Mouse (Mus musculus) liver, embryonic 16.5 days (tissue): Measurements from ENCODE around the gene Psma3. TPM values are rescaled to one million over a fixed set of nuclear protein-coding genes. Genes with fewer than 3 reads are reported as not detected.

Experiments
- ATAC-seq: fragments of 200-750 bp; cut with Nextera tagmentation; 2 replicates; pipeline ENCODE4 v1.8.0; 2017; ENCODE audit warnings: low read depth, mild to moderate bottlenecking, moderate number of reproducible peaks, moderate library complexity
- H3K27ac ChIP-seq: fragments of 300-500 bp; sonication (generic); 2 replicates; pipeline ENCODE4 v1.5.1; 2014; ENCODE audit warnings: mild to moderate bottlenecking, low read length
- H3K27me3 ChIP-seq: fragments of 300-500 bp; sonication (generic); 2 replicates; pipeline ENCODE4 v1.6.1; 2014; ENCODE audit warnings: low read depth, low read length, mixed read lengths; ENCODE audit not compliant: control insufficient read depth, insufficient read depth
- H3K36me3 ChIP-seq: fragments of 300-500 bp; sonication (generic); 2 replicates; pipeline ENCODE4 v1.6.1; 2014; ENCODE audit warnings: mild to moderate bottlenecking; ENCODE audit not compliant: control insufficient read depth, insufficient read depth
- H3K4me1 ChIP-seq: fragments of 300-500 bp; sonication (generic); 2 replicates; pipeline ENCODE4 v1.6.1; 2014; ENCODE audit warnings: low read depth, low read length, mixed read lengths; ENCODE audit not compliant: control insufficient read depth
- H3K4me2 ChIP-seq: fragments of 300-500 bp; sonication (generic); 2 replicates; pipeline ENCODE4 v1.6.1; 2014; ENCODE audit warnings: low read depth, low read length, mixed read lengths
- H3K4me3 ChIP-seq: fragments of 300-500 bp; sonication (generic); 2 replicates; pipeline ENCODE4 v1.5.1; 2014; ENCODE audit warnings: low read depth, mild to moderate bottlenecking, low read length
- H3K9ac ChIP-seq: fragments of 300-500 bp; sonication (generic); 2 replicates; pipeline ENCODE4 v1.6.1; 2014; ENCODE audit warnings: low read depth, low read length
- H3K9me3 ChIP-seq: fragments of 300-500 bp; sonication (generic); replicated peaks from 2 replicates; pipeline ENCODE4 v1.6.1; 2016; ENCODE audit warnings: low read length; ENCODE audit not compliant: control insufficient read depth
- WGBS: fragments of 180-500 bp; shearing (Covaris S2); extraction: QIAGEN DNeasy Blood & Tissue Kit; methylation state at CpG from one replicate; pipeline ENCODE4 v1.1.7; 2014; ENCODE audit not compliant: insufficient replicate concordance; 5-methylcytosine and 5-hydroxymethylcytosine counted together
- polyA plus RNA-seq: library from polyadenylated mRNA; unstranded; fragments of >200 nt; fragmentation: Nextera tagmentation; extraction: Ambion mirVana; gene quantifications from 2 replicates; pipeline ENCODE4 v1.2.1, GENCODE M21; 2015

Gene Psma3
- polyA plus RNA-seq, 1 experiment from 2014 or later, result 294 TPM

DNA sequence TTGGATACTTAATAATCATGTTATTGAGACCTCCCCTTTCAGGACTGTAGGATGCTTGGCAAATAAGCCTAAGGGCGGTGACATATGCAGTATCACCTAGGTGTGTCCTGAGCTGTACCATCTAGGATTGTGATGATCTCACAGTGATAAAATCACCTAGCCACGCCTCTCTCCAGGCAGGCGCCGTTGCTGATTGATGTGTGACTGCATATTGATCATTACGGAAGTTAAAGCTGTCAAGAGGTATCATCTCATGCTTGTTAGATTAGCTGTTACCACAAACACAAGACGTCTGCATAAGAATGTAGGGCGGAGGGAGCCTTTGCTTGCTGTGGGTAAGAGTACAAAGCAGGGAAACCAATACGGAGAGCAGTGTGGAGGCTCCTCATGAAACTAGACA, 55.8 kb downstream of the Psma3 start:
- 78% methylated on average over 8 of the region's 8 CpGs for WGBS
- Histone ChIP-seq H3K36me3 (peaks cover 20% of the 10 kb centered on the region), H3K4me1 (no peaks in the 10 kb centered on the region), H3K4me2 (no peak overlapping the region), H3K27ac (no peak overlapping the region), H3K9ac (no peak overlapping the region), H3K9me3 (no peaks in the 10 kb centered on the region), H3K4me3 (no peak overlapping the region), H3K27me3 (no peaks in the 10 kb centered on the region)
- no peak for ATAC-seq

DNA sequence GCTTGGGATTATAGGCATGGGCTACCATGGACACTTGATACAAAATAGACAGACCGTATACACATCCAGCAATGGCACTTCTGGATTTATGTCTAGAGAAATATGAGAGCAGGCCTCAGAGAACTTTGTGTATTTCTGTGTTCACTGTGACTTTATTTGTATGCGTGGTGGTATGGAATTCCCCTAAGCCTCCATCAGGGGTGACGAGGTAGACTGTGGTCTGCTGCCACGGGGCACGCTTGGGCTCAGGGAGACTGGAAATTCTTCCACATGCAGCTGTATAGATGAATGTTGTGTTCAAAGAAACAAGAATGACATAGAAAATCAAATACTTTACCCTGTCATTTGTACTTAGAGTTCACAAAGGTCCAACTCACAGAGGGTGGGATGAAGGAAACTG, 56.3 kb downstream of the Psma3 start:
- 91% methylated on average over 5 of the region's 5 CpGs for WGBS
- Histone ChIP-seq H3K27me3 (no peaks in the 10 kb centered on the region), H3K4me1 (no peaks in the 10 kb centered on the region), H3K9me3 (no peaks in the 10 kb centered on the region), H3K4me2 (no peak overlapping the region), H3K9ac (no peak overlapping the region), H3K36me3 (peaks cover 16% of the 10 kb centered on the region), H3K4me3 (no peak overlapping the region), H3K27ac (no peak overlapping the region)
- ATAC-seq, result no peak

DNA sequence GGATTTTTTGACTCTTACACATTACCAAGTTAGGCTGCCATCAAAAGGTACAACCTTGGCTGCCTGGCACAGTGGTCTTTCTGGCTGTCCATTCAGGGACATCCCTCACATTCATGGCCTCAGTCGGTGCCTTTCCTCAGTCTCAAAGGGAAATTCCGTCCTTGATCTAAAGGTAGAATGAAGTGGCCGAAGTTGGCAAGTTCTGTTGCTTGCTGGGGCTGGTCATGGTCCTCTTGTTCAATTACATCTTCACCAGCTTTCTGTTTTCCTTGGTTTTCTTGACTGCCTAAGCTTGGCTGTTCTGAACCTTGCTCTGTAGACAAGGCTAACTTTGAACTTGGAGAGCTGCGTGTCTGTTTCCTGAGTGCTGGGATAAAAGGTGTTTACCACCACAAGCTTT, 61.4 kb downstream of the Psma3 start:
- no peak for ATAC-seq
- 86% methylated on average over 4 of the region's 4 CpGs for WGBS
- Histone ChIP-seq H3K4me1 (peaks cover 2% of the 10 kb centered on the region), H3K27ac (no peak overlapping the region), H3K9me3 (no peaks in the 10 kb centered on the region), H3K4me3 (no peak overlapping the region), H3K9ac (no peak overlapping the region), H3K27me3 (no peaks in the 10 kb centered on the region), H3K4me2 (no peak overlapping the region), H3K36me3 (peaks cover 21% of the 10 kb centered on the region)

DNA sequence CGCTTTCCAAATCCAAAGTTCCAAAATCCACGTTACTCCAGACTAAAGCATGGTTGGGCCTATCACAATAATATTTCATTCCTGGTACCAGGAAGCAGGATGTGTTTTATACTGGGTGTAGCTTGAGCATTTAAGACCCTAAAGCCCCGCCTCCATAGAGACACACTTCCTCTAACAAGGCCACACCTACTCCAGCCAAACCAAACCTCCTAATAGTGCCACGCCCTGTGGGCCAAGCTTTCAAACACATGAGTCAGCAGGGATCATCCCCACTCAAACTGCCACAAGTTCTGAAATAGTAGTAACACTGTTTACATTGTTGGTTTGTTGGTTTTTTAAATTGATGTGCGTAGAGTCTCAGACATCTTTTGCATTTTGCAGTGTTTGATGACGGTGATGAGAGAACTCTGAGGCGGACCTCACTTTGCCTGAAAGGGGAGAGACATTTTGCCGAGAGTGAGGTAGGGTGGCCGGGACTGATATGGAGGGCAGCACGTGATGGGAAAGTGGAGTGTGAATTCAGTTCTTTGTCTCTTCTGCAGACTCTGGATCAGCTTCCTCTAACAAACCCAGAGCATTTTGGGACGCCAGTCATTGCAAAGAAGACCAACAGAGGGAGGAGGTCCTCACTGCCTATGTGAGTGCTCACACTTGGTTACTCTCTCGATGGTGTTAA, 62.4 kb downstream of the Psma3 start:
- Histone ChIP-seq H3K27ac (no peak overlapping the region), H3K9me3 (no peaks in the 10 kb centered on the region), H3K4me1 (peaks cover 2% of the 10 kb centered on the region), H3K9ac (no peak overlapping the region), H3K4me3 (no peak overlapping the region), H3K36me3 (peaks cover 25% of the 10 kb centered on the region), H3K27me3 (no peaks in the 10 kb centered on the region), H3K4me2 (no peak overlapping the region)
- 87% methylated on average over 12 of the region's 12 CpGs for WGBS
- peak; percentile 79 for ATAC-seq

DNA sequence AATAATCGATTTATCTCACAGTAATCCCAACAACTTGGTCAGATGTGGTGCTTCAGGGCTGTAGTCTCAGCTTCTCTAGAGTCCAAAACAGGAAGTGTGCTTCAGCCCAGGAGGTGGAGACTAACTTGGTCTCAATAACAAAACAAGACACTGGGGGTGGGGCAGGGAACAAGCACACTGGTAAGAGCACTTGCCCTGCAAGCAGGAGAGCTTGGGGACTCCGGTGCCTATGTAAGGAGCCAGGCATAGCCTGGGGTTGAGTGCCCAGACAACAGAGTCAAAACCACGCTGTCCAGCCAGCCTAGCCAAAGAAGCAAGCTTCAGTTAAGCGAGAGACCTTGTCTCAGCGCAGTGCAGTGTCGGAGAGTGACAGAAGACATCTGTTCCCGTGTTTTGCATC, 66.0 kb downstream of the Psma3 start:
- peak; percentile 30 for ATAC-seq
- WGBS, result 72% methylated on average over 7 of the region's 7 CpGs
- H3K27me3 ChIP-seq, result no peaks in the 10 kb centered on the region
- peaks cover 32% of the 10 kb centered on the region for H3K36me3 ChIP-seq
- H3K4me3 ChIP-seq, result no peak overlapping the region
- H3K9me3 ChIP-seq, result no peaks in the 10 kb centered on the region
- H3K27ac ChIP-seq, result no peak overlapping the region
- H3K4me2 ChIP-seq, result no peak overlapping the region
- H3K9ac ChIP-seq, result no peak overlapping the region
- peaks cover 2% of the 10 kb centered on the region for H3K4me1 ChIP-seq

DNA sequence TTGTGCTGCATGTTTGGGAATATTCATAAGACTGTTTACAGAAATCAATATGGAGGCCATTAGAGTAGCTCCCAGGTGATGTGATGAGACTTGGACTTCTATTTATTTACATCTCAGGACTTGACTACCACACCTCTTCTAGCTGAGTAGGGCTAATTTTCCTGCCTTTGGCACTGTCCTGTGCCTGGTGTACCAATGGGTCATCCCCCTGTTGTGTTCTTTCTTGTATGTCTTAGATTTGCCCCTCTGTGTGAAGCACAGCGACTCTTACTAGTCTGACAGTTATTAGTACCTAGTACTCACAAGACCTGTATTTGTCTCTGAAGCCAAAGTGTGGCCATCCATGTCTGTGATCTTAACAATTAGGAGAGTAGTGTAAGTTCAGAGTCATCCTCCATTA, 68.0 kb downstream of the Psma3 start:
- Histone ChIP-seq H3K27ac (no peak overlapping the region), H3K27me3 (no peaks in the 10 kb centered on the region), H3K4me2 (no peak overlapping the region), H3K4me3 (no peak overlapping the region), H3K4me1 (no peaks in the 10 kb centered on the region; the same call in 1 of the 2 replicates), H3K36me3 (peaks cover 38% of the 10 kb centered on the region), H3K9ac (no peak overlapping the region), H3K9me3 (no peaks in the 10 kb centered on the region)
- WGBS, result 86% methylated on average over 1 of the region's 1 CpGs
- no peak for ATAC-seq

DNA sequence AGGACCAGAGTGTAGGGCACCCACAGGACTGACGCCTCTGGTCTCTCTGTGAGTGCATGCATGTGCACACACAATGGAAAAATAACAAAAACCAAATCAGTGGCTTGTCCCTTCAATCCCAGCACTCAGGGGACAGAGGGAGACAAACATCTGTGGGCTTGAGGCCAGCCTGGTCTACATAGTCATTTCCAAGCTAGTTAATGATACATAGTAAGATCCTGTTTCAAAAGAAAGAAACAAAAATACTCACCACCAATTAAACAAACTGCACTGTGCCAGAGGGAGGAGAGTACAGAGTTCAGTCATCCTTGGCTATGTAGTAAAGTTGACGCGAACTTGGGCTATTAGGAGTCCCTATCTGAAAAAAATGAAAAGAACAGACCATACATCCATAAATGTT, 69.2 kb downstream of the Psma3 start:
- Histone ChIP-seq H3K27me3 (no peaks in the 10 kb centered on the region), H3K4me1 (peaks cover 2% of the 10 kb centered on the region), H3K4me2 (no peak overlapping the region), H3K4me3 (no peak overlapping the region), H3K9ac (no peak overlapping the region), H3K27ac (peak overlapping the region; percentile 37; the same call in 1 of the 2 replicates), H3K9me3 (no peaks in the 10 kb centered on the region), H3K36me3 (peaks cover 35% of the 10 kb centered on the region)
- peak; percentile 74 for ATAC-seq
- 72% methylated on average over 3 of the region's 3 CpGs for whole genome bisulfite sequencing

DNA sequence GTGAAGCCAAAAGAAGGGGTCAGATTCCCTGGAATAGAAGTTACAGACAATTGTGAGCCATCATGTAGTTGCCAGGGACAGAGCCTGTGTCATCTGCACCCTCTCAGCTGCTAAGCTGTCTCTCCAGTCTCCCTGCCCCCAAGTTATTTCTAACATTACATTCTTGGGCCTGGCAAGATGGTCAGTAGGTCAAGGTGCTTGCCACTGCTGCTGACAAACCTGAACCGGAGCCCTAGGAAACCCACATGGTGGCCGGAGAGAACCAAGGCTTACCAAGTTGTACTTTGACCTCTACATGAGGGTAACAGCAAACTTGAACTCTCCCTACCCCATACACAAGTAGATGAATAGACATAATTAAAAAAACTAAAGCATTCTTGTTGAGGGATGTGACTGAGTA, 70.1 kb downstream of the Psma3 start:
- Histone ChIP-seq H3K27ac (no peak overlapping the region), H3K9me3 (no peaks in the 10 kb centered on the region), H3K4me3 (no peak overlapping the region), H3K36me3 (peaks cover 32% of the 10 kb centered on the region), H3K4me2 (no peak overlapping the region), H3K4me1 (peaks cover 2% of the 10 kb centered on the region), H3K9ac (no peak overlapping the region), H3K27me3 (no peaks in the 10 kb centered on the region)
- no peak for ATAC-seq
- 77% methylated on average over 2 of the region's 2 CpGs for WGBS
